Mouse (Mus musculus) CH12.LX (cell line): Measurements from ENCODE around the gene Slc17a6.

ENCODE experiments used
- CTCF ChIP-seq, 2 experiments: IDR thresholded peaks in 1 of 2; conservative IDR thresholded peaks in 1 of 2; 2 replicates each; pipeline ENCODE4 v1.5.1; 2011 to 2012; ENCODE audit warnings: low read depth in 2 of 2, low read length in 2 of 2, improper control_type of control experiment in 1 of 2, inconsistent platforms in 1 of 2, mild to moderate bottlenecking in 1 of 2, moderate library complexity in 1 of 2
- POLR2A ChIP-seq: IDR thresholded peaks from 2 replicates; pipeline ENCODE4 v1.6.1; 2011; ENCODE audit warnings: low read depth, mild to moderate bottlenecking, improper control_type of control experiment, low read length
- RCOR1 ChIP-seq: conservative IDR thresholded peaks from 2 replicates; pipeline ENCODE4 v1.6.1; 2012; ENCODE audit warnings: low read depth, mild to moderate bottlenecking, inconsistent platforms, low read length, improper control_type of control experiment
- UBTF ChIP-seq: IDR thresholded peaks from 2 replicates; pipeline ENCODE4 v1.6.1; 2012; ENCODE audit warnings: low read depth, mild to moderate bottlenecking, inconsistent platforms, low read length, improper control_type of control experiment, moderate library complexity
- USF2 ChIP-seq: conservative IDR thresholded peaks from 2 replicates; pipeline ENCODE4 v1.6.1; 2011; ENCODE audit warnings: low read depth, low read length, improper control_type of control experiment

DNA sequence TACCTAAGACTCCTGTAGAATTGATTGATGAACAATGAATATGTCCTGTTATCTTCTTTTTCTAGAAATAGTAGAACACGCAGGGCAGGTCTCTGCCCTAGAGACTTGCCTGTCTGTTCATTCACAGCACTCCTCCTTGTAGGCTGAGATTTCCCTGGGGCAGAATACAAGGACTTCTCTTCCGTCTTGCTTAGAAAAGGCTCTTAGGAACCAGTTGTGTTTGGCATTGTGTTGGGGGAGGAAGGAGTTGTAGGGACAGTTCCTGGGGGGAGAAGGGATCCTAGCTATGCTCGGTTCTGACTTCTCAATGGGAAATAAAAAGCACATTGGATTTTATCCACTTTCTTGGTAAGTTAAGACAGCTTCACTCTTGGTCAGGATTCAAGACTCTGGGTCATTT lies 7.4 kb downstream of the Slc17a6 start:
- TF ChIP-seq CTCF (conservative IDR thresholded peaks at IDR 0.05 in 1 of 2, IDR thresholded peaks at IDR 0.05 in 1 of 2; ENCODE audit: low read depth in 2 of 2, low read length in 2 of 2) (no peak), UBTF (no peak), RCOR1 (no peak), USF2 (no peak), POLR2A (no peak)
